Mouse (Mus musculus) embryo, embryonic 10.5 days (tissue): ENCODE measurements at regions not wholly inside any gene's neighbourhood (a gene's known extent, or its start where the extent isn't known, plus 50 kb on each side); places are given as distances from the start of the nearest gene placed in this dataset.
A peak's percentile ranks its signal among the peaks of the same experiment; 100 is the strongest.

Source experiments
- DNase-seq: peaks from one replicate; pipeline ENCODE4 v3.0.0-alpha.2; 2015; ENCODE audit warnings: low spot score

DNA sequence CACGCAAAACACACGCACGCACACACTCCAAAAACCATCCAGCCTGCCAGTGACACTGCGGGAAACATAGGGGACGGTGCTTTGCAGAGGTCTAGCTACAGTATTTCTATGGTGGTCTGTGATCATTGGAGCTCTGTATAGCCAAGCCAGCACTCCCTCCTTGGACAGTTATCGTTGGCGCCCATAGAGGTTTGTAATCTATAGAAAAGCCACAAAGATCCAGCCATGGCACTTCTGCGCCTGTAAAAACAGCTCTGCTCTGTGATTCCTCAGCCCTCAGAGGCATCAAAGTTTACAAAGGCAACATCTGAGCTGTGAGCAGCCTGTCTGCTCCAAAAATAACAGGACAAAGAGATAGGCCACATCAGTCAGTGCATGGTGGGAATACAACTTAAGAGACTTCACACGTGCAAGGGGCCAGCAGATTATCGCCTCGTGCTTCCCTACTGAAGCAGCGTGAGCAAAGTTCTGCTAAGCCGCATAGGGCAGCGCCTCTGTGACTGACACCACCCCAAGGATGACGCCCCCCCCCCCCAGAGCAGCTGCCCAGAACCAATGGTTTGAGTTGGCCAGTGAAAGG, 194.7 kb downstream of the Ackr3 start:
- DNase-seq = no peak

DNA sequence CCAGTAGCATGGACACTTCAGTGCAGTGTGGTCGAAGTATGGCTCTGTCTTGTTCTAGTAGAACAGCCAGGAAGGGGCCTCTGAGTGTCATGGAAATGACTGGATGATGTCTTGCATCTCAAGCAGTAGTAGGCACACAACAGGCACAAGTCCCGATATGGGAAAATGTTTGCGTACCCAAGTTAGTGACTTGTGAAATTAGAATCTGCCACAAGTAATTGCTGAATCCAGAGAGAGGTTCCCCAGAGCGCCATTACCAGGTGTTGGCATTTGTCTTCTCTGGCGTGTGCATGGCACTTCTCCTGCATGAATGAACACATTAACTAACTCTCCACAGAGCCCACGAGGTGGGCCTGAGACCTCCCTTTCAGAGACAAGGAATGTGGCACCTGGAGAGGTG, 199.3 kb downstream of the Ackr3 start:
- no peak for DNase-seq

DNA sequence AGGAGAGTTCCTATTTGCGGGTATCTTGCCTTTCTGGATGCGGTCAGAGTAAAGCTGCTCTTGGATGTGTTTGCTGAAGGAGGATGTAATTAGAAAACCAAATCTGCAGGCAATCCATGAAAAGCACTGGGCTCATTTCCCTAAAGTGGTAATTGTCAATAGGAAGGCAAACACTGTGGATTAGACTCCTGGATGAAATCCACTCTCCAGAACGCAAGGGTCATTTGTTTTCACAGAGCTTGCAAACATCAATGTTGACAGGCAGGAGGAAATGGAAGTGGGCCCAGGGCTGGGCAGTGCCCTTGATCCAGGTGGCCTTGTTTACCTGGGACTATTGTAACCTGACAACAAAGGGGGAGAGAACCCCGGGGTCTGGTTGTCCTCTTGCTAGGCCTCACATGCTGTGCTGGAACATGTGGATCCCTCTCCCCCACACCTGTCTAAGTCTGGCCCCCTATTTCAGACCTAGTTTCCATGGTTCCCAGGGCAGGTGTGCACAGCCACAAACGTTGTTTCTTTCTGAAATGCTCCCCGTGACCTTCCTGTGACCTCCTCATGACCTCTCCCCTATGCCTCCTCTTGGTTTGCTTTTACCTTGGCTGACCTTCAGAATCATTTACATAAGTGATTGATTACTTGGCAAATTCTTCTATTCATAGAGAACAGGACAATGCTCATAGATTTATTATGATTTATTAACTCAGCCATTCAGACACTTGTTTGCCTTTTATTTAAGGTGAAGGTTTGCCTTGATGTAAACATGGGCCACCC, 197.9 kb upstream of the Cops8 start:
- DNase-seq = no peak

DNA sequence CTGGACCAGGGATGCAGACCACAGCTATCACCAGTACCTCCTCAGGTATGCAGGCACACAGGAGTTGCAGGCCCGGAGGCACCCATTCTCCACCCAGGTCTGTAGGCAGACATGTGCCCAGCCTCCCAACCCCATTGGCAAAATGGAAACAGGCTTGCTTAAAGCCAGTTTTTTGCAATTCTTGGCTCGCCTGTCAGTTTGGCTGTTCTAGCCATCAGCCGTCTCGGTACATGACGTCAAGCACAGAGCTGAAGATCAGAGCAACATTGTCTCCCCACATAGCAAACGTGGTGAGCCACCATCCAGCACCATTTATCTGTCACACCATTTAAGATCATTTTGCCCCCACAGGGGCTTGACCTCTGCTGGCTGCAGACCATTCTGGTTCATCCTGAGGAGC, 196.1 kb upstream of the Cops8 start:
- no peak for DNase-seq

DNA sequence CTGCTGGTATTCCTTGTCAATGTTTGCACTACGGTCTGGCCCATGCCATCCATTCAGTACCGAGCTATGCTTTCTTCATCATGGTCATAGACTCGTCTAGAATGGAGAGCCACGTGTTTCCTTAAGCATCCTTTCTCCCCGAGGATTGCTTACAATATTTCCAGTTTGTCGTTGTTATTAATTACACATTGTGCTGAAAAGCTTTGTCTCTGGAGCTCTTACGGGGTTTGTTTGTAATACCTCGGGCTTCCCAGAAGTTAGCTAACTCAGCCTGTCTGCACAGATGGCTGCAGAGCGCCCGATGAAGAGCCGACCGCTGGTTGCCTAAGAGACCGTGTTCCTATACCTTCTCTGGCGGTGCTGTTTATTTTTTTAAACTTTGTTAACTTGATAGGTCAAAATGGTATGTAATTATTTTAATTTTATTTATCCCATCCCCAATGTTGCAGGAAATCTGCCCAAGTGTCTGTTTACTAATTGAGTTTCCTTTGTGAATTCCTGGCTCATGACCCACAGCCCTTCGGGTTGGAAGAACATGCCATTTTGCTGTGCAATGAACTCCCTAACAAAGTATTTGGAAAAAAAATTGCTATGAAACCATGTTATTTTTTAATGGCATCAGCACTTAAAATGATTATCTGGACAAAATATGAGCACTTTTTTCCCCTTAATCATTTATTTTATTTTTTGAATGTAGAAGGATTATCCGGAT, 194.1 kb upstream of the Cops8 start:
- no peak for DNase-seq

DNA sequence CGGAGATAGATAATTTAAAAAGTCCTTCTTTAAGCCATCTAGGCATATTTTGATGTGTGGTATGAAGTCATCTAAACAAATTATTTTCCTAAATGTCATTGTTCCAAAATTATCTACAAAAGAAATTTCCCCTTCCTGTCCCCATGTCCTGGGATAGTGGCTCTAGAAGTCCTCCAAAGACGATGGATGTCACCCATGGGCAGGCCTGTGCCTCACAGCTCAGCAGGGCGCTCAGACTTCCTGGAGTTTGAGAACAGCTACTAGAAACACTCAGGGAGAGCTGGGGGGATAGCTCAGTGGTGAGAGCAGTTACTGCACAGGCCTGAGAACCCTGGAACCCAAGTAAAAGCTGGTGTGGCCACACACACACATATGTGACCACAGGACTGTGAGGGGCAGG, 193.5 kb upstream of the Cops8 start:
- no peak for DNase-seq

DNA sequence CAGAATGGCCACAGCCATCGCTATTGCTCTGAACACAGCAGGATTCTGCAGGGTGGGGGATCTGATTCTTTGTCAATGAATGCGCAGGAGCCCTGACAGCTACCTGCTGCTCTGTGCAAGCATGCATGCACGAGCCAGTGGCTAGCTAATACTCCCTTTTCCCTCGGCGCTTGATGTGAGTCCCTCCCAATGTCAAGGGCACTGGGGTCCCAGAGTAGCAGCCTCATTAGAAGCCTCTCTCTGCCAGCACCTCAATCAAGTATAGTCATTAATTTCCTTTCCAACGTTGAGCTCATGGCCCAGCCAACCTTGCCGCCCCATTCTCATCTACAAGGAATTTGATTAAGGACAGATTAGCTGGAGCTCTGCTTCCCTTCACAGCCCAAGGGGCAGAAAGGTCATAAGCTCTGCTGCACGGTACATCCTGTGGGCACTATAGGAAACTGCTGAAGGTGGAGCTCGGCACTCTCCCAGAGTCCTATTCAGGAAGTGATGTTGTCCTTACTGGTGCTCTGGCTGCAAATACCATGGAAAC, 190.2 kb upstream of the Cops8 start:
- DNase-seq = no peak

DNA sequence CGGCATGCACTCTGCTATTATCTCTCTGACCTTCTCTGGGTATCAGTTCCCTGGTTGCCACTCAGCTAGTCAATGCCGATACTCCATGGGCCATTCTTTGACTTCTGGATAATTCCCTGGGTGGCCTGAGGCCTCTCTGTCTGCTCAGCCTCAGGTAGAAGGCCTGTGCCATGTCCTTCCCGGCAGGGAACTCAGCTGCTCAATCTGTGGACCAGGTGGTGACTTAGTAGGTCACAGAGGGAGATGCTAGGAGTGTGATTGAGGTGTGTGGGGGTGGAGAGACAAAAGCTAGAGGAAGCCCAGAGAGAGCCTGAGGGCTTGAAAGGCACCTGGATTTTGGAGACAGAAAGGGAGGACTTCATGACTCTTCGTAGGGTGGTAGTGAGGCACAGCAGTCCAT, 188.0 kb upstream of the Cops8 start:
- no peak for DNase-seq

DNA sequence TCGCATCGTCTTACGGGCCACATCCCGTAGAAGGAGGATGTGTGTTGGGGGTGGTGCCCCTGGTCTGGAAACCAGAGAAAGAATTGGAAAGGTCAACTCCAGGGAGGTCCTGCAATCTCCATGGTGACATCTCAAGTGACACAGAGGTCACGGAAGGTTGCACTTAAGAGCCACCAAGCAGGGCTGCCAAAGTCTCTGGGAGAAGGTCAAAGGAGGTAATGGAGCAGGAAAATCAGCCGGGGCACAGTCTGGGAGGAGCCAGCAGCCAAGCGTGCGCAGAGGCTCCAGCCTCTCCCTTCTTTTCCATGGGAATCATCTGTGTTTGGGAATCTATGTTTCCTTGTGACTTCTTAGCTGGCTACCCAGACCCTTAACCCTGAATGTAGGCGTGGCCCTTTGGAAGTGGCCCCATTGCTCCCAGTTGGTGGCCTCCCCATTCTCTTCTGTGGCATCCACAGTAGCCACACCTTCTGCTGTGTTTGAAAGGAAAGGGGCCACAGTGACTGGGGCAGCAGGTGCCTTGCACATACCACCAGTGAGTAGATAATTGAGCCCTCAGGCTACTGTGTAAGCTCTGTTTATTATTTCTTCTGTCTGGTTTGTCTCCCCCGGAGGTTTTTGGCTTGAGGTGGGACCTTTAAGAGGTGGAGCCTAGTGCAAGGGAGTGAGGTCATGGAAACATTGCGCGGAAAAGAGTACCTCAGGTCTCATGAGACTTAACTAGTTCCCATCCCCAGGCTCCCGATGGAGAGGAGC, 178.5 kb upstream of the Cops8 start:
- peak; percentile 86 for DNase-seq

DNA sequence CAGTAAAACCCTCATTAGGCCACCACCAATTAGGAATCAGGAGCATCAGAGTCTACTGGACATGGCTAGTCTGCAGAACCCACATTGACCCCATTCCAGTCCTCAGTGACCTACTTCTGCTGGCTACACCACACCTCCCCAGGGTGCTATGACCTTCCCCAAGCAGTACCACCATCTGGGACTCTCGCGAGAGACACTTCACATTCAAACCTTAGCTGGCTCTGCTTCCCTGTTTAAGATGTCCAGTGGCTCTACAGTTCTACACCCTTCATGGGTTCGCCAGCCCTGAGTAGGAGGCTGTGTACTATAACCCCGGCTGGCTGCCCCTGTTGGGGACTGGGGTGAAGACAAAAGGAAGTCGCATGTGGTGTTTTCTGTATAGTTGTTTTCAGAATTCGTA, 174.4 kb upstream of the Cops8 start:
- DNase-seq = no peak

DNA sequence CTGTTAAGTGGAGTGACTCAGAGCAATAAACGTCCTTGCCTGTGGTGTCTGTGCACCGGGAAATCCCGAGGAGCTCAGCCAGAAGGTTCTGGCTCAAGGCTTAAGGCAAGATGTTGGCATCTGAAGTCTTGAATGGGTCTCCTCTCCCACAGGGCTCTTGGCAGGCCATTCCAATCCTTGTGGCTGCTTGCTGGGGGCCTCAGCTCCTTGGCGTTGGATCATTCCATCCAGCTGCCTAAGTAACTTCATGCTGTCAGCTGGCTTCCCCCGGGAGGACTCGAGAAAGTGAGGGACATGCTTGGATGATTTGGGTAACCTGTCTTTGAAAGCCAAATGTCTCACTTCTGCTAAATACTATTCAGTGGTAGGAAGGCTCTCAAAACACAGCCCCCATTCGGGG, 174.0 kb upstream of the Cops8 start:
- no peak for DNase-seq

DNA sequence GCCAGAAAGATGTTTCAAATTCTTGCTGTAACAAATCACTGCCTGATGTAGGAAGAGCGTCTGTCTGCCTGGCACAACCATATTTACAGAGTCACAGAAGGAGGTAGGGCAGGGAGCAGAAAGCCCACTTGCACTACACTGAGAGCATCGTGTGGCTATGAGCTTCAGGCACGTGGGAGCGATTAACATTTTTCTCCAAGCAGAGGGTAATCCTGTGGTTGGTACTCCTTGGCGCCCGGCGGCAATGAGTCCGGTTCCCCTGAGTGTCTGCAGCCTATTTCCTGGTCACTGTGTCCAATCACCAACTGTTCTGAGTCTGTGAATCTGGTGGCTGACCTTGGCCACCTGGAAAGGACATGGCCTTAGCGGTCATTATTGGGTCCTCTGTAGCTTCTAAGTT, 172.3 kb upstream of the Cops8 start:
- no peak for DNase-seq

DNA sequence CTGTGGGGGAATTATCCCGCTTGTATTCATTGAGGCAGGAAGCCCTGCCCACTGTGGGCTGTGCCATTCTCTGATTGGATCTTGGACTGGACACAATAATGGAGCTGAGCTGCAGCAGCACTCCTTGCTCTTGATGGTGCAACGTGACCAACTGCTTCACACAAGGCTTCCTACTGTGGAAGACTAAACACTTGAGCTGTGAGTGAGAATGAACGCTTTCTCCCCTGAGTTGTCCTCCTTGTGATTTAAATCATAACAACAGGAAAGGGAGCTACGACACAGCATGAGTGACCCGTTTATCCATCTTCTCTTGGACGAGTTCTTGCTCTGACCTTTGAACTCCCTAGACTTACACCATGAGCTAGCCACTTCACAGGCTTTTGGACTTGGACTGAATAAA, 171.0 kb upstream of the Cops8 start:
- DNase-seq = no peak

DNA sequence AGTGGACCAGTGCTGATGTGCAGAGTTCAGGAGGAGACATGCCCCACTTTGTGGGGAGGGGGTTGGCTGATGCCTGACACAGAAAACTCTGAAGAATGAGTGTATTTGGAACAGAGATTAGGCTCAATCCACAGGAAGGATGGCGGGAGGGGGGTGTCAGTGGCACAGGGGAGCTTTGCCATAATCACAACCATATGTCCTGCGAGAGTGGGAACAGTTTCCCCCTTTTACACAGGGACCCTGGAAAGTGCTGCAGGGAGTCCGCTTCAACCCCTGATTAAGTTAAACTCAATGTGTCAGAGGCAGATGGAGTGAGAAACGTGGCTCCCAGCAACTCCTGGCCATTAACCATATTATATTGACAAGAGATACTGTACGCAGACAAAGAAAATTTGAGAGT, 168.9 kb upstream of the Cops8 start:
- no peak for DNase-seq

DNA sequence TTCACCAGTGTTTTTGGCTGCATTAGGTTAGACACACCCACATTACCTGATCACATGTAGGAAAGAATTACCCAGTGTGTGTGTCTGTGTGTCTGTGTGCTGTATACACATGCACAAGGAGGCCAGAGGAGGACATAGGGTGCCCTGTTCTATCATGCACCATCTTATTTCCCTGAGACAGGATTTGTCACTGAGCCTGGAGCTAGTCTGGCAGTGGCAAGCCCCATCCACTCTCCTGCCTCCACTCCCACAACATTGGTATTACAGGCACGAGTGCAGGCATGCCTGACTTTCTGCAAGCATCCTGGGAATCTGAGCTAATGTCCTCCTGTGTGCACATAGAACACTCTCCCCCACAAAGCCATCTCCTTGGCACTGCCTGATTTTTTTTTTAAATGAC, 162.1 kb upstream of the Cops8 start:
- DNase-seq = no peak

DNA sequence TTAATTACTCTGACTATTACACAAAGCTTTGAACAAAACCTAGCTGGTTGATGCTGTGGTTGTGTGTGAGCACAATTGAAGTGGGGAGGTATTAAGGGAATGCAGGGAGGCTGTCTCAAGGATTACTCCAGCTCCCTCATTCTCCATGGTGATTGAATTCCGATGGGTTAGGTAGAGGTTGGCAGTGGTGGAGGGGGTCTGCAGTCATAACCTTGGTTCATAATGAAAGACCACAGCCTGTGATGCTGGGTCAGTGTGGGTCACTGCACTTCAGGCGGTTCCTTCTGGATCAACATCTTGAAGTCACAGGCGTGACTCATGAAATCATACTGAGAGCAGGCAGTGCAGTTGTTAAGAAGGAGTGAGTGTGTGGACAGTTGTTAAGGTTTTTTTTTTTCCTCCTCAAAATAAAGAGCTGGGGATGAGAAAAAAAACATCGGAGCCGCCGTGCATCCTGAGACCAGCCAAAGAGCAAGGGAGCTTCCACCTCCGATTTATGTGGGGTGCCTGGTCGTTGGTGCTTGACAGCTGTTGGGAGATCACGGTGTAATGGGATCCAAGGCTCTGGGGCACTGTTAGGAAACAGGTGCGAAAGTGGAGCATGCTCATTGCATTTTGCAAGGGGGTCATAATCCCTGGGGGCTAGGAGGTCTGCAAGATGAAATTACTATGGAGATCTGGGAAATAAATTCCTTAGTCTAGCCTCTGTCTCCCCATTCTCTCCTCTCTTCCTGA, 161.5 kb upstream of the Cops8 start:
- DNase-seq = peak; percentile 73

DNA sequence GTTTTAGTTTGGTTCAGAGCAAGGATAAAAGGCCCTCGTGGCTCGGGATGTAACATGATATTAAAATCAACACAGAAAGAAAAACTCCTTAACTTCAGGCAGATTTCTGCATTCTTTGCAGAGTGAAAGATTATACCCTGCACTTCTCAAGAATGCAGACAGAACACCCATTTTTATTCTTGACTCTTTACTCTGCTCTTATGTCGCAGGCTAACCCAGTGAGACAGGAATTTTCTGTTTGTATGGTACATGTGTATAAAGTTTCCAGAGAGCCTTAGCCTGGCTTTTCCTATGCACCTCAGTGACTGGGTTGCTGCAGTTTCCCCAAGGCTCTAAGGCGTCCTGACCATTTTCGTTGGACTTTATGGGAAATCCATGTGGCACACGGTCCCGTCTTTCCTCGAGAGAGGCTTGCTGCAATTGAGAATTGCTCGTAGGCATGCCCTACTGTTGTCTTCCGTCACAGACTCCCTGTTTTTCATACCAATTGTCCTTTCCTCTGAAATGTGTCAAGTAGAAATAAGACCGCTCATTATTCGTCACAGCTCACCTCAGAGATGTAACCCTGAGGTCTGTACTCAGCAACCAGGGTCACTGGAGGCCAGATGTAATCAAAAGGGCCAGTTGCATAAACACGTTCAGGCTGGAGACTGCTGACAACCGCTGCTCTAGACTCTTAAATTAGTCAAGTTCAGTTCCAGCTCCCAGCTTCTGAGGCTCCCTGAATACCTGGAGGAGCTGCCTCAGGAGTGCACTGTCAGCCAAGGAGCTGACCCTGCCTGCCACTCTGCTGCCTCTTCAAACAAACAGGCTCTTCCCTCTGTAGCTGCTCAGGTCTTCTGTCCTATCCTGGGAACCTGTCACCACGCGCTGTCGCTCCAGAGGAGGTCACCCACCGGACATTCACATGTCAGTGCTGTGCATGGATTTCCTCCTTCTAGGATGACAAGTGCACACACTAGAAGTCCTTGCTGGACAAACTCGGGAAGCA, 160.2 kb upstream of the Cops8 start:
- DNase-seq = peak; percentile 63

DNA sequence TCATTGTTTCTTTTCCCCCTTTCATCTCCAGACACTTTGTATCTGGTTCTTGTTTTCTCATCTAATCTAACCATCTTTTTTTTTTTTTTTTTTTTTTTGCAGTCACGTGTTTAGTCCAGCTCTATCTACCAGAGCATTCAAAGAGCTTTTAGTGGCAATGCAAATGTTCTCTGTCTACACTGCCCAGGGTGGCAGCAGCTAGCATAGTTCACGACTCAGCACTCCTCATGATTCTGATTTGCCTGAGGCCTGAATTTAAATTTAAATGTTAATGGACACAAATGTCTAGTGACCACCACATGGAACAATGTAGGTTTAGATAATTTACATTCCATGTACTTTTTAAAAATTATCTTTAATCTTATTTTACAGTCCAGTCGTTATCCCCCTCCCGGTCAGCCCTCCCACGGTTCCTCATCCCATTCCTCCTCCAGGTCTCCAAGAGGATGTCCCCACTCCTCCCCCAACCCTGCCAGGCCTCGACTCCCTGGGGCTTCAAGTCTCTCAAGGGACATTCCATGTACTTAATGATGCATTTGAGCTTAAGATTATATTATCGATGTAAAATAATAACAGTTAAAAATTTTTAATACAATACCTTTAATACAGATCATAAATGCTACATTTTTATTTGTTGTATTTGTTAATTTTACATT, 153.1 kb upstream of the Cops8 start:
- DNase-seq = no peak

DNA sequence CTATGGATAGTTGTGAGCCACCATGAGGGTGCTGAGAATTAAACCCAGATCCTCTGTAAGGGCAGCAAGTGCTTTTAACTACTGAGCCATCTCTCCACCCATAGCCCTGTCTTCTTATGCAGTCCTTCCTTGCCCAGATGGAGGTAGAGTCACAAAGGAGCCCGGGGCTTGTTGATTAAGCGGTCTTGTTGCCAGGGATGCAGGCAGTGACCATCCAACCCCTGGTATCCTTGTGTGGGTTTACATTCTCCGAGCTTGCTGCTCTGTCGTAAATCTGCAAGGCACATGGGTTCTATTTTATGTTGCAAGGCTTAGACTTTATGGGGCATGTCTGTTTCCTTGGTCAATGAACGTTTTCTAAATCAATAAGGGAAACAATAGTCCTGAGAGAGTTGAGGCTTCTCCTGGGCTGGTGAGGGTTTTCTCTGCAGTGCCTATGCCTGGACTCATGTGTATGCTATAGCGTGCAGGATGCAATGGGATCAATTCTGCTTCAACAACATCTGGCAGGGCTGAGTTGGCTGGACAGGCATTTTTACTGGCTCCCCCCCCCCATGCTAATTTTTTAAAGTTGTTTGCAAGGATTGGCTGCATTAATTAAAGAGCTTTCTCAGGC, 150.7 kb upstream of the Cops8 start:
- DNase-seq = no peak

DNA sequence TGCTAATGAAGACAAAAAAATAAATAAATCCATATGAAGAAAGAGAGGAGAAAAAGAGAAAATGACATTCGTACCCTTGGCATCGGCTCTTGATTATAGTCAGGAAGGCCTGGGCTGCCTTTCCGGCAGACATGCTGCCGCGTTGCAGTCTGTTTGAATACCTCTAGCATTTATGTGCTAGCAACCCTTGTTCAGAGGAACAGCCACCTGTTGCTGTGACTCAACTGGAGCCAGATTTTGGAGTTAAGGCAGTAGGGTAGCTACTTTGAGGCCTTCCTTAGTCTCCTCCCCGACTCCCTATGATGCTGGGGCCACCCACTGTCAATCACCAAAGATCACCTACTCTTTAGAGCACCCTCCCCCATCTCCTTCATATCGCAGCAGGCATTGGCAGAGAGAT, 148.5 kb upstream of the Cops8 start:
- no peak for DNase-seq
